Mouse (Mus musculus): ENCODE measurements around the gene Gbp2.
"Not testable (repeated sequence)": the region's sequence is repeated elsewhere in the genome, so short reads cannot be mapped to it uniquely, and the experiment has no call there.

Gene Gbp2

DNA sequence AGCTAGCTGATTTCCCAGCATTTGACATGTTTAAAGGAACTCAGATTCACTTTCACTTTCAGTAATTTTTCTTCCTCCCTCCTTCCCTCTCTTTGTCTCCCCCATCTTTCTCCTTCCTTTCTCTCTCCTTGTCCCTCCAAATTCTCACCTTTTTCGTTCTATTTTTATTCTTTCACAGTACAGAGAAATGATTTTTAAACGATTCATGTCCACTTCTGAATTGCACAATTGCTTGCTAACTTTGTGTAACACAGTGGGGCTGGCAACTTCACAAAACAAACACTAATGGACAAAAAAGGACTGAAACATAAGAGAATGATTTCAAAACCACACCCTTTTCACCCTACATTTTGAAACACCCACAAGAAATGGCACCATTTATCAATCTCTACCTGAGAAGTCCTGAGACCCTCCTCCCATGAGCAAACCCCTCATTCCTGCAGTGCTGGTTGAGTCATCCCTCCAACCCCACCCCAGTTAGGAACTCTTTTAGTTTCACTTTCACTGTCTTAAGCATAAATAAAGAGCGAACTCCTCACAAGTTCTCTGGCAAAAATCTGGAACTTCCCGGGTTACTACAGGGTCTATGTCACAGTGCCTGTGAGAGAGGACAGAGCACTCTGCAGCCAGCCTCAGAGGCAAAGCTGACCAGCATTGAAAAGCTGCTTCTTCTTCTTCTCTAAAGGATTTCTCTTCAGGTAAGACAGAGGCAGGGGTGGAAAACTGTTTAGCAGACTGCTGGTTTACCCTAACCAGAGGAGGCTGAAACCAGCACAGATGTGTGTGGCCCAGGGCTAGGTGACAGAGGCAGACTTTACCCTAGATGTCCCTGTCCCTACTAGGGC, at the start of gene Gbp2:
Gene Gbp2, plus strand, starts transcription at position 492 of the 845 bp plus-strand sequence.
- no peak for ATAC-seq (ENCODE audit: insufficient number of reproducible peaks, low FRiP score, low TSS enrichment)

- ATAC-seq (ENCODE audit: insufficient number of reproducible peaks, low FRiP score, low TSS enrichment): no peak
These were observed 49.7 kb upstream of the Gbp2 start for GRCm38 (mm10) chr3:142570738-142571137.

- ATAC-seq (ENCODE audit: insufficient number of reproducible peaks, low FRiP score, low TSS enrichment): no peak
These were observed 43.3 kb upstream of the Gbp2 start for GRCm38 (mm10) chr3:142577108-142577507.

- no peak for ATAC-seq (ENCODE audit: insufficient number of reproducible peaks, low FRiP score, low TSS enrichment)
These were observed 42.1 kb upstream of the Gbp2 start for GRCm38 (mm10) chr3:142578342-142578741.

GRCm38 (mm10) chr3:142583067-142583466, 37.3 kb upstream of the Gbp2 start:
- no peak for ATAC-seq (ENCODE audit: insufficient number of reproducible peaks, low FRiP score, low TSS enrichment)

DNA sequence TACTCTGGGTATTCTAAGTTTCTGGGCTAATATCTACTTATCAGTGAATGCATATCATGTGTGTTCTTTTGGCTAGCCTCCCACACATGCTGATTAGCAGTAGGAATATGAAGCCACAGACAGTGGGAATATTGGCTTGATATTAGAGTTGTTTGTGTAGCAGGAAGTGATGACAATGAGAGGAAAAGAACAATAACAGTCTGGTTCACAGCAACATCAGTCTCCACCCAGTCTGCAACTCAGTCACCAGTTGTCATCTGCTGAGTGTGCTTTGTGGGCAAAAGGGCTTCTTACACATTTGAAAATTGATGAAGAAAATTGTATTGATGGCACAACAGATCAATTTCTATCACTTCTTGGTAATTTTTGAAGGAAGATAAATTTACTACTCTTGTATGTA, 33.0 kb upstream of the Gbp2 start:
- no peak for ATAC-seq (ENCODE audit: insufficient number of reproducible peaks, low FRiP score, low TSS enrichment)

- no peak for ATAC-seq (ENCODE audit: insufficient number of reproducible peaks, low FRiP score, low TSS enrichment)
These were observed 31.5 kb upstream of the Gbp2 start for GRCm38 (mm10) chr3:142588888-142589287.

DNA sequence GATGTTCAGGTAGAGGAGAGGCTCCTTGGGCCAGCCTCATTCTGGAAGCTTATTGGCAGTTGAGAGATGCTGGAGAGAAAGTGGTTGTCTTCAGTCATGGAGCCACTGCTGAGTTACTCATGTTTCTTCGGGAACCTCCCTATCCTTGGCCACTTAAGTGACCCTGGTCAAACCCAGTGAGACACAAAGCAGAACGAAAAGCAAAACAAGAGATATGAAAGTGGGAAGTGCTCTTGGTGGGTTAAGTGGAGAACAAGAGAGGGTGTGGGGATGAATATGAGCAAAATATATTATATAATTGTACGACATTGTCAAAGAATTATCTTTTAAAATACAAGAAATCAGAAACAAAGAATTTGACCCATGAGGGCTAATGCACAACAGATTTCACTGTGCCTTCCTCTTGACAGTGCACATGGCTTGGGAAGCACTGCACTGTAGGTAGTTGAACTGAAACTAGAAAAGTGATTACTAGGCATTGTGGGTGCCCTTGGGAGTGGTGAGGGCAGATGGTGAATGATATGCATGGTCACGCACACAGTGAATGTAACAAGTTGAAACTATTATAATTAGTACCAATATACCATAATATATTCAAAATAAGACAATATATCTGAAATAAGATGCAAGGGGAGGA, 29.9 kb upstream of the Gbp2 start:
- no peak for ATAC-seq (ENCODE audit: insufficient number of reproducible peaks, low FRiP score, low TSS enrichment)

GRCm38 (mm10) chr3:142594547-142594946, 25.9 kb upstream of the Gbp2 start, which contains the start of gene Gbp2b:
Gbp2b (plus strand) TSS chr3:142594847.
- no peak for ATAC-seq (ENCODE audit: insufficient number of reproducible peaks, low FRiP score, low TSS enrichment)

DNA sequence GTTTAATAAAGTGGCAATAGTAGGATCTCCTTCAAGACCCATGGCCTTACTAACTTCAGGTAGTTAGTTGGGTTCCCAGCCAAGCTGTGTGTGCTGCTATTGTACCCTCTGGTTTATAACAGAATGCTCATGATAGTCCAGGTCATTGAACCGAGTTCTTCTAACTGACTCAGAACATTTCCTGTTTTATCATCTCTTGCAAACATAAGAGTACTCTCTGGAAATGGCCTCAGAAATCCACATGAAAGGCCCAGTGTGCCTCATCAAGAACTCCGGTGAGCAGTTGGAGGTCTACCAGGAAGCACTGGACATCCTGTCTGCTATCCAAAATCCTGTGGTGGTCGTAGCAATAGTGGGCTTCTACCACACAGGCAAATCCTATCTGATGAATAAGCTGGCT, 22.5 kb upstream of the Gbp2 start:
- ATAC-seq (ENCODE audit: insufficient number of reproducible peaks, low FRiP score, low TSS enrichment): no peak

GRCm38 (mm10) chr3:142601675-142602074, 18.7 kb upstream of the Gbp2 start:
- no peak for ATAC-seq (ENCODE audit: insufficient number of reproducible peaks, low FRiP score, low TSS enrichment)

GRCm38 (mm10) chr3:142618658-142619057, 1.7 kb upstream of the Gbp2 start:
- ATAC-seq (ENCODE audit: insufficient number of reproducible peaks, low FRiP score, low TSS enrichment): no peak

DNA sequence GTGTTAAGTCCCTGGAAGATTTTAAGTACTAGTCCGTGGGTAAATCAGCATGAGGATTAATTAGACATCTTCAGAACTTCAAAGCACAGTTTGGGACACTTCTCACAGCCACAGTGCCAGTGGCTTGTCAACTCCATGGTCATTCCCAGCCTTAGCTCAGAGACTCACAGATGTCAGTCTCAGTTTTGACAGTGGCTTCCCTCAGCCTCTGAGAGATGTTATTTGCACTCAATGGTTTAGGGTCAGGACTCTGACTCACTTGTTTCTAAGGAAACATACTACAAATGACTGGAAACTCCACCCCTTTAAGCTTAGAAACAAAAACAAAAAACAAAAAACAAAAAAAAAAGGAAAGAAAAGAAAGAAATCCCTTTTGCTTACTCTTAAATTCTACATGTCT, 796 bp upstream of the Gbp2 start:
- ATAC-seq (ENCODE audit: insufficient number of reproducible peaks, low FRiP score, low TSS enrichment): no peak

- no peak for ATAC-seq (ENCODE audit: insufficient number of reproducible peaks, low FRiP score, low TSS enrichment)
These were observed 657 bp downstream of the Gbp2 start for GRCm38 (mm10) chr3:142620956-142621562.

GRCm38 (mm10) chr3:142630385-142630784, 10.0 kb downstream of the Gbp2 start:
- ATAC-seq (ENCODE audit: insufficient number of reproducible peaks, low FRiP score, low TSS enrichment): no peak

DNA sequence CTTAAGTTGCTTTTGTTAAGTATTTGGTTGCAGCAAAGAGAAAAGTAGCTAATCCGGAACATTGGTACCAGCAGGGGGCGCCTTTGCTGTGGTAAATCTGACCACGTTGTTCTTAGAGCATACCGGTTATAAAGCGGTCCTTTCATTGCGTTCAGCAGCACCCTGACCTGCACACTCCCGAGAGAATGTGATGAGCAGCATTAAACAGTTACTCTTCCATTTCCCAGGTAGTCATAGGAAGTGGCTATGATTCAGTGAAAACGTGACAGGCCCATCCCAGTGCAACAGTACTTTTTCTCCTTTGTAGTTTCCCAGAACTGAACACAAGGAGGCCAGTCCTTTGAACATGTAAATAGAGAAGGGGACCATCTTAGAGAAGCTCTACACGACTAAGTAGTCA, 19.8 kb downstream of the Gbp2 start:
- no peak for ATAC-seq (ENCODE audit: insufficient number of reproducible peaks, low FRiP score, low TSS enrichment)

GRCm38 (mm10) chr3:142645949-142646348, 25.5 kb downstream of the Gbp2 start:
- ATAC-seq (ENCODE audit: insufficient number of reproducible peaks, low FRiP score, low TSS enrichment): not testable (repeated sequence)

DNA sequence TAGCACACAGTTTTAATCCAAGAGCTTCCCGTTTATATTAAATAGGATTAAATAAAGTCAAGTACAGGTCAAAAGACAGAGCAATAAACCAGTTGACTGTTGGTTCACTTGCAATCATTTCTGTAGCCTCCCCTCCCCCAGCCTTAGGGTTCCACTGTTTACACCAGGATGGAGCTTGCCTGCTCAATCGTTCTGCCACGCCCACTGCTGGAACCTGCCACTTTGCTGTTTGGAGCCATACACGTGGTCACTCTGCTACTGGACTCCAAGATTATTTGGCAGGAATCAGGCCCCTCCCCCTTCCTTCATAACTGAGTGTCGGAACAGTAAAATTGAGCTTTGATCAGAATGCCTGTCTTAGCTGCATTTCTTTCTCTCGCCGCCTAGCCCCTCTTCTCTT, 27.4 kb downstream of the Gbp2 start:
- not testable (repeated sequence) for ATAC-seq (ENCODE audit: insufficient number of reproducible peaks, low FRiP score, low TSS enrichment)

DNA sequence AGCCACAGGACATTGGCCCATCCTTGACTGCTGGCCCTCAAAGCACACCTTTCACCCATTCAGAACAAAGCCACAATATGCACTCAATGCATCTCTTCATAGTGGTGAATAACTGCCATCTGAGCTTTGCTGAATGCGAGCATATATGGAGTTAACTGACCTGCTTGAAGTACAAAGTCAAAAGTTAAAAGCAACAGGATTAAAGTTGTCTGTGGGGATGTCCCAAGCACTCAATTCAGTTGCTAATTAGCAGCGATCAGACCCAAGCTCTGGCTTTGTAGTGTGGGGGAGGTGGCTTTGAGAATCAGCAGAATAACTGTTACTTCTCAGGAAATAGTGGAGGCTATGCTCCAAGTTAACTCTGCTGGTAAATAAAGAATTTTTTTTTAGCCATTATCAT, 29.8 kb downstream of the Gbp2 start:
- no peak for ATAC-seq (ENCODE audit: insufficient number of reproducible peaks, low FRiP score, low TSS enrichment)

DNA sequence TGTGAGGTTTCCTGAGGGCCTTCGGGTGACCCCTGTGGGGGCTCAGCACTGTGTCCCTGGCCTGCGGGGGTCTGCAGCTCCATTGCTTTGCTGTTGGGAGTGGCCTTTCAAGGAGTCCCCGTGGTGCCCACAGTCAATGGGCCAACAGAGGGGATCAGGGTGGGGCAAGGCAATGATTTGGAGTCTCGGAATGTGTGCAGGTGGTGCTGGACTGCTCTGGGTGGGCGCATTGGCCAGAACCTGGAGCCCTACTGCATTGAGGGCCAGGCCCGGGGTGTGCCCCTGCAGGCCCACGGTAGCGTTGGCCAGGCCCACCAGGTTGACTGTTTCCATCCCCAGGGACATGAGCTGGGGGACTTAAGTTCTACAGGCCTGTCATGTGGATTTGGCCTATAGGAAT, 44.3 kb downstream of the Gbp2 start:
- no peak for ATAC-seq (ENCODE audit: insufficient number of reproducible peaks, low FRiP score, low TSS enrichment)

- ATAC-seq (ENCODE audit: insufficient number of reproducible peaks, low FRiP score, low TSS enrichment): no peak
These were observed 54.2 kb downstream of the Gbp2 start for GRCm38 (mm10) chr3:142674607-142675006.

All from cerebellum, adult (tissue).